ENCODE assay signal across 9 mouse cellular contexts in the genomic region with DNA sequence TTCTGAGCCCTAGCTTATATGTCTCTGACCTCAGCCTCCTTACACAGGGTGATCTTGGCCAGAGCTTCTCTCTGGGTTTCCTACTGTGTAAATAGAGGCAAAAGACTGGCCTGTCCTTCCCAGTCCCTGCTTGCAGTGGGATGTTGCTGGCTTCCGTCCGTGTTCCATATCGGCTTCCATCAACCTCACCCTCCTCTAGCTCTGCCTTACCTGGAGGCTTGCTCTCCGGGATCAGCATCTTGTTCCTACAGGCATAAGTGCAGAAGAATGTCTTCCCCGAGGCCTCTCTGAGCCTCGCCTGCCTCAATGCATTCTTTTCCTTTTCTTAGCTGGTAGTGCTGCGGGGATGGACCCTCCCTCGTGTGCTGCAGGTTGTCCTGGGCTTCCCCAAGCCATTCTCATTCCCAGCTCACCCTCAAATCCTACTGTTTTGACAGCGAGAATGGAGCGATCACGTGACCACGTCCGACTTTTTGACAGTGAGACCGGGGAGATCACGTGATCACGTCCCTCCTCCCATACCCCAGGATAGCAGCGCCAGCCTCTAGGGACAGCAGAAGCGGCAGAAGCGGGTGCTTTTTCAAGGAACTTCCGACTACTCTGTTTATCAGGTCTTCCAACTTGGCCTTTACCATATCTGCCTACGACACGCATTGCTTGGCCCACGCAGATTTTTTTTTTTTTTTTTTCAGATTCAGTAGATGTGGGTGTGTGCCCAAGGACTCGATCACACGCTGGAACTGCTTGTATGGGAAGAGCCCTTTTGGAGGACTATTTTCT. TPM values are rescaled to one million over a fixed set of nuclear protein-coding genes. Genes with fewer than 3 reads are reported as not detected.
A peak's percentile ranks its signal among the peaks of the same experiment; 100 is the strongest.
DNase-seq lines count a peak whose midpoint lies in the region; ATAC-seq and TF ChIP-seq lines count a peak whose summit lies in the region.
"Had no signal": no experiment of that assay in that cellular context is flagged by ENCODE, and none has a peak within 500 bp of the region (broad histone marks: within the 10 kb centered on the region; RNA-seq: fewer than 3 reads in every experiment).

No protein-coding gene starts in this region.

- no peak overlapping the region for H3ac ChIP-seq in myocyte (ENCODE audit: control insufficient read depth, insufficient read length)

- peak overlapping the region; percentile 83 for H3K4me2 ChIP-seq in forebrain, embryonic 11.5 days (ENCODE audit: low read depth, low read length, severe bottlenecking)
- peak overlapping the region; percentile 82 for H3K4me2 ChIP-seq in heart, embryonic 16.5 days (ENCODE audit: low read depth, low read length)
- peak overlapping the region; percentile 91 for H3K4me2 ChIP-seq in liver, embryonic 11.5 days
- peak overlapping the region; percentile 93 for H3K4me2 ChIP-seq in myocyte (ENCODE audit: low read depth)
- peak overlapping the region; percentile 68 for H3K4me2 ChIP-seq in stomach, embryonic 14.5 days (replicated peaks; ENCODE audit: low read depth, low read length)

- peak overlapping the region; percentile 43 for H3K4me3 ChIP-seq in forebrain, embryonic 11.5 days (ENCODE audit: low read depth, low read length)
- peak overlapping the region; percentile 61 for H3K4me3 ChIP-seq in heart, embryonic 16.5 days (ENCODE audit: low read length)
- H3K4me3 ChIP-seq in liver, embryonic 11.5 days (ENCODE audit: low read depth, low read length), result peak overlapping the region; percentile 53
- H3K4me3 ChIP-seq in myocyte, result peak overlapping the region; percentile 25
- peak overlapping the region; percentile 34 for H3K4me3 ChIP-seq in stomach, embryonic 14.5 days (ENCODE audit: low read depth, low read length)

- no peaks in the 10 kb centered on the region for H3K4me1 ChIP-seq in forebrain, embryonic 11.5 days (replicated peaks; ENCODE audit: control insufficient read depth, insufficient read depth, low read length)
- peaks cover 3% of the 10 kb centered on the region; the same call in 1 of the 2 replicates for H3K4me1 ChIP-seq in heart, embryonic 16.5 days (ENCODE audit: control insufficient read depth, insufficient read depth, low read length)
- H3K4me1 ChIP-seq in liver, embryonic 11.5 days (replicated peaks; ENCODE audit: control insufficient read depth, insufficient read depth, low read length), result no peaks in the 10 kb centered on the region; the same call in 1 of the 2 replicates
- H3K4me1 ChIP-seq in stomach, embryonic 14.5 days (ENCODE audit: control insufficient read depth, insufficient read depth, low read length), result 0 out of 2 replicates have a peak, but pooled peaks cover 2% of the 10 kb centered on the region

- DNase-seq in CD4-positive helper T cell, adult 2 months (ENCODE audit: low read depth, low spot score), result peak; percentile 87
- DNase-seq in c-Kit-positive CD71-negative TER-119-negative erythroid progenitor cells, embryonic 14.5 days (ENCODE audit: low read depth), result peak; percentile 41
- peak; percentile 81 for DNase-seq in forebrain, embryonic 11.5 days (ENCODE audit: low spot score)
- peak; percentile 75 for DNase-seq in kidney, postnatal 14 days
- DNase-seq in liver, embryonic 11.5 days (ENCODE audit: low spot score), result peak; percentile 75

- no peaks in the 10 kb centered on the region for H3K79me2 ChIP-seq in myocyte (ENCODE audit: control insufficient read depth, insufficient read depth)

- H3K9ac ChIP-seq in forebrain, embryonic 11.5 days (ENCODE audit: low read length), result peak overlapping the region; percentile 51
- H3K9ac ChIP-seq in heart, embryonic 16.5 days (ENCODE audit: low read length), result peak overlapping the region; percentile 61
- peak overlapping the region; percentile 44 for H3K9ac ChIP-seq in liver, embryonic 11.5 days (ENCODE audit: low read depth, low read length)
- H3K9ac ChIP-seq in stomach, embryonic 14.5 days (replicated peaks; ENCODE audit: low read depth, low read length), result no peak overlapping the region

- H3K9me3 ChIP-seq in forebrain, embryonic 11.5 days (ENCODE audit: control insufficient read depth, low read length), result no peaks in the 10 kb centered on the region
- H3K9me3 ChIP-seq in heart, embryonic 16.5 days (replicated peaks; ENCODE audit: control insufficient read depth, low read length), result no peaks in the 10 kb centered on the region
- no peaks in the 10 kb centered on the region for H3K9me3 ChIP-seq in liver, embryonic 11.5 days (ENCODE audit: control insufficient read depth, low read length)
- no peaks in the 10 kb centered on the region for H3K9me3 ChIP-seq in stomach, embryonic 14.5 days (ENCODE audit: control insufficient read depth, low read depth, low read length)

- H3K36me3 ChIP-seq in forebrain, embryonic 11.5 days (ENCODE audit: control insufficient read depth, insufficient read depth, low read length), result no peaks in the 10 kb centered on the region
- H3K36me3 ChIP-seq in heart, embryonic 16.5 days (ENCODE audit: control insufficient read depth, insufficient read depth), result no peaks in the 10 kb centered on the region
- no peaks in the 10 kb centered on the region for H3K36me3 ChIP-seq in liver, embryonic 11.5 days (ENCODE audit: control insufficient read depth, insufficient read depth, low read length)
- no peaks in the 10 kb centered on the region for H3K36me3 ChIP-seq in myocyte (ENCODE audit: control insufficient read depth, insufficient read depth)
- no peaks in the 10 kb centered on the region for H3K36me3 ChIP-seq in stomach, embryonic 14.5 days (ENCODE audit: control insufficient read depth, insufficient read depth, low read length)

- ATAC-seq in forebrain, embryonic 11.5 days (replicated peaks; ENCODE audit: low FRiP score), result peak; percentile 87
- ATAC-seq in heart, embryonic 16.5 days (replicated peaks; ENCODE audit: extremely low read depth, insufficient read depth, low FRiP score), result peak; percentile 75
- ATAC-seq in liver, embryonic 11.5 days (replicated peaks; ENCODE audit: low FRiP score), result peak; percentile 90
- peak; percentile 77; the same call in 1 of the 2 replicates for ATAC-seq in stomach, embryonic 14.5 days (ENCODE audit: insufficient number of reproducible peaks, insufficient read depth, low FRiP score, low read depth)
- ATAC-seq: Patski had no signal

- no peaks in the 10 kb centered on the region for H3K27me3 ChIP-seq in forebrain, embryonic 11.5 days (ENCODE audit: control insufficient read depth, insufficient read depth, low read length)
- H3K27me3 ChIP-seq in heart, embryonic 16.5 days (ENCODE audit: control insufficient read depth, insufficient read depth, low read length), result no peaks in the 10 kb centered on the region
- H3K27me3 ChIP-seq in liver, embryonic 11.5 days (replicated peaks; ENCODE audit: control insufficient read depth, insufficient read depth, low read length), result no peaks in the 10 kb centered on the region
- no peaks in the 10 kb centered on the region for H3K27me3 ChIP-seq in myocyte (ENCODE audit: control insufficient read depth, insufficient read depth, insufficient read length)
- H3K27me3 ChIP-seq in stomach, embryonic 14.5 days (ENCODE audit: control insufficient read depth, insufficient read depth, low read length), result no peaks in the 10 kb centered on the region

- WGBS in forebrain, embryonic 11.5 days, result 4% methylated on average over 25 of the region's 25 CpGs
- WGBS in heart, embryonic 16.5 days, result 2% methylated on average over 25 of the region's 25 CpGs
- 5% methylated on average over 25 of the region's 25 CpGs for WGBS in liver, embryonic 11.5 days
- WGBS in stomach, embryonic 14.5 days, result 4% methylated on average over 25 of the region's 25 CpGs

- no peak for TF ChIP-seq POLR2A in myocyte (IDR thresholded peaks at IDR 0.05; ENCODE audit: insufficient read length, low read depth)

- no peak overlapping the region for H3K27ac ChIP-seq in forebrain, embryonic 11.5 days (ENCODE audit: low read depth, low read length)
- no peak overlapping the region for H3K27ac ChIP-seq in heart, embryonic 16.5 days (ENCODE audit: low read length)
- no peak overlapping the region for H3K27ac ChIP-seq in liver, embryonic 11.5 days (ENCODE audit: low read depth, low read length)
- no peak overlapping the region for H3K27ac ChIP-seq in stomach, embryonic 14.5 days (ENCODE audit: low read length)

TF ChIP-seq in myocyte, 11 proteins besides CTCF, POLR2A, EP300 and RAD21:
- no peak for TF ChIP-seq MYOG (IDR thresholded peaks at IDR 0.05; ENCODE audit: control insufficient read depth in 1 of 3, insufficient read depth in 1 of 3, insufficient read length in 2 of 3, low read depth in 2 of 3)
- no peak for TF ChIP-seq TCF3 (IDR thresholded peaks at IDR 0.05; ENCODE audit: insufficient read length, low read depth)
- no peak for TF ChIP-seq REST (IDR thresholded peaks at IDR 0.05; ENCODE audit: insufficient read depth, insufficient read length)
- TF ChIP-seq USF1 (IDR thresholded peaks at IDR 0.05; ENCODE audit: low read depth), result peak; percentile 96
- no peak for TF ChIP-seq MAX (IDR thresholded peaks at IDR 0.05; ENCODE audit: low read depth)
- no peak for TF ChIP-seq POLR2AphosphoS2 (IDR thresholded peaks at IDR 0.05; ENCODE audit: insufficient read length, low read depth)

RNA-seq across cellular contexts. Expression of a gene that starts 11.7 kb away (rescaled TPM):
- 0.25 and 0.48 TPM in 2 replicates for polyA plus RNA-seq in forebrain, embryonic 11.5 days (2014; fragmentation: Nextera tagmentation; extraction: Ambion mirVana)
- polyA plus RNA-seq in heart, embryonic 16.5 days (2015; fragmentation: Nextera tagmentation; extraction: Ambion mirVana), result 1.1 and 2.2 TPM in 2 replicates
- polyA plus RNA-seq in liver, embryonic 11.5 days (2014; fragmentation: Nextera tagmentation; extraction: Ambion mirVana), result 0.38 and 0.53 TPM in 2 replicates
- 0.10 TPM for polyA plus RNA-seq in myocyte (2012; fragmentation: generic; extraction: Trizol)
- 0.41 and 0.70 TPM in 2 replicates for polyA plus RNA-seq in stomach, embryonic 14.5 days (2014; fragmentation: Nextera tagmentation; extraction: Ambion mirVana)
